Mouse (Mus musculus) embryonic stem cell, embryonic (primary cell): ENCODE measurements around the gene Hoxd10.

ENCODE experiments used
- CTCF ChIA-PET, 4 experiments: fragments of 300-600 bp in 2 of 4; fragments of 350-600 bp in 2 of 4; sonication (Branson Sonifier 250); formaldehyde crosslinking; loops; one replicate each; lab custom pipeline; 2022; ENCODE audit warnings: inconsistent platforms in 2 of 4; lab: Charles Lee
- POLR2A ChIA-PET, 4 experiments: fragments of 300-600 bp in 2 of 4; fragments of 350-600 bp in 2 of 4; sonication (Branson Sonifier 250); formaldehyde crosslinking; loops; one replicate each; lab custom pipeline; 2022; ENCODE audit warnings: antibody characterized with exemption in 4 of 4, inconsistent platforms in 1 of 4; lab: Charles Lee

Gene Hoxd10

GRCm38 (mm10) chr2:74735851-74736687 lies 44.3 kb downstream of the Hoxd10 start:
- ChIA-PET CTCF (interaction anchor here in 3 of 4 experiments (0.5 to 0.6 kb wide), 4 partner anchors 30 to 70 kb away, joined by 3 to 6 read pairs (median 4); no protein-coding TSS in a partner anchor), POLR2A (interaction anchor here in 2 of 4 experiments (1.1 to 1.5 kb wide), 2 partner anchors 10 to 45 kb away, joined by 3 to 4 read pairs; partner anchors contain the start of gene Hoxd10 (in 1 of the 2))

DNA sequence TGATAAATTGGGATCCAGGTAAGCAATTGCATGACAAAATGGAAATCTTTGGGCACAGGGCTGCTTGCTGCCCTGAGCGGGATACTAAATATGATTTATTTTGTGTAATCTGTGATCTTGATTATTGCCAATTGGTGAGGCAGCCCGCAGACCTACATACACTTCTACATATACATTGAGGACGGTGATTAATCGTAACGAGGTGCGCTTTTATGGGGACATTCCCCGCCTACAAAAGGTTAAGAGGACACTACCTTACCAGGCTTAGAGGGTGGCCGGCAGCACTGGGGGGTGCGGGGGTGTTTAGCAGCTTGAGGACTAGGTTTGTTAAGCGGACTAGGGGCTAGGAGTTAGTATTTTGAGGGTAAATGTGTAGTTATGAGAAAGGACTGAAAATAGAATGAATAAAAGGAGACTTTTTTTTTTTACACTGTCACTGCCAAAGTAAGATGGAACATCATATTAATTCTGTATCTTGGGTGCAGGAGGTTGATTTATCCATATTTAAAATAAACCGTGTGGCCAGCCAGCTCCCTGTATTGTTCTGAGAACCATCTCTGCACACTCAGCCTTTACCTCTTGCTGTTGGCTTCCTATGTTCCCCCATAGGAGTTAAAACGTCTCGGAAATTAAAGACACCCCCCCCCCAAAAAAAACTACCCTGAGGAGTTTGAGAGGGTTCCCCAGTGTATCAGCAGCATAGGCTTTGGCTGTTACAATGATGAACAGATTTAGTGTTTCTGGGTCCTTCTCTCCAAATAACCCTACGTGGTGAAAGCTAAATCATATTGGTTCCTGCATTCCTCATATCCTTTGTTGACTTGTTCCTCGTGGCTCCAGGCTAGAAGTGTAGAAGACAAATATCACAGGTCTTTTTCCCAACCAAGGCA lies 45.2 kb downstream of the Hoxd10 start:
- CTCF ChIA-PET = no interaction called here
- POLR2A ChIA-PET = interaction anchor here in 1 of 4 experiments (0.7 kb wide), 2 partner anchors 91 to 128 kb away, joined by 5 to 9 read pairs; no protein-coding TSS in a partner anchor

- POLR2A ChIA-PET = interaction anchor here in 1 of 4 experiments (0.7 kb wide), 1 partner anchor 129 kb away, joined by 9 read pairs; no protein-coding TSS in a partner anchor
These were observed 45.9 kb downstream of the Hoxd10 start for GRCm38 (mm10) chr2:74737578-74738070.

DNA sequence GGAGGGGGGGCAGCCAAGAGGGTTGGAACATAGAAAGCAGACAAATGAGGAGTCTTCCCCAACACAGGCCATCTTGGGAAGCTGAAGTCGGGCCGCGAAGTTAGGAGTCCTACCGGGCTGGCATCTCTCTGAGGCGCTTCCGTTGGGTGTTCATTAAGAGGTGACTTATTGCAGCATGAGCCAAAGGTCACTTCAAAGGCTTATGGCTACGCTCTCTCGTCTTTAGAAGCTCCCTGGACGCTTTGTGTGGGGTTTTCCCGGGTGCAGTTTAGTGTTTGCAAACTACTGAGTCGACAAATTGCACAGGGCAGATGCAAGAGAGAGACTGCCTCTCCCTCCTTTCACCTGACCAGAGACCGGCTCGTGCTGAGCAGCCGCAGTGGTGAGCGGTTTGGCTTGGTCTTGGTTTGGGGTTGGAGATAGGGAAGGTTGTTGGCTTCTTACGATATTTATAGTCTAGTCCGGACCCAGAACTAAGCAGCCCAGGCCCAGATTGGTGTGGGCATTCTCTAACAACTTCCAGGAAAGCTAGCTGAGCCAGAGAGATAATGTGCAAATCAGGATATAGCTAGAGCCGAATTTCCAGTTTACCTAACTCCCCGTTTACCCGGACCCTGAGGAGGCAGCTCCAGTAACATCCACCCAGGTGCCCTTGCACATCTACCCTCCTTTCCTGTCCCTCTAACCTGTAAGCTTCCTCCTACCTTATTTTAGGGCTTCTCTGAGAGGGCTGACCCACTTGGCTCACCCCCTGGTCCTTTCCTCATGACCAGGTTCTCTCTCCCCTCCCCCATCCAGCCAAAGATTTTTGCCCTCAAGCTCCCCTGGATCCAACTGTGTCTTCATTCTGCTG lies 47.1 kb downstream of the Hoxd10 start:
- CTCF ChIA-PET = interaction anchor here in 1 of 4 experiments (1.8 kb wide), 1 partner anchor 23 kb away, joined by 8 read pairs; no protein-coding TSS in a partner anchor

More at GRCm38 (mm10) chr2:74737578-74738070, 45.9 kb downstream of the Hoxd10 start:
- CTCF ChIA-PET = interaction anchor here in 1 of 4 experiments (0.9 kb wide), 1 partner anchor 14 kb away, joined by 3 read pairs; no protein-coding TSS in a partner anchor

DNA sequence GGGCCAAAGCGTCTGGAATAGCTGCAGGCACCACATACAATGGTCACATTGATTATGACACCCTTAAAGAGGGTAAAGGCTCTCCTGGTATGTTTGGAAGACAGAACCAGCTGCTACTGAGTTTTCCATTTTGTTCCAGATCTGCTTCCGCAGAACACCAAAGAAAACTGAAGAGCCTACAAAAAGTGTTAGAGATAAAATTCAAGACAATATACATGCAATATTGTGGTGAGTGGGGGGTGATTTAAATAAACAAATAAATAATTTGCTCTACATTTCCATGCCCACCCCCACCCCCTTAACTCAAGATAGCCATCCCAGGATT lies 47.7 kb downstream of the Hoxd10 start:
- POLR2A ChIA-PET = no interaction called here
- CTCF ChIA-PET = interaction anchor here in 1 of 4 experiments (1.8 kb wide), 1 partner anchor 24 kb away, joined by 8 read pairs; no protein-coding TSS in a partner anchor

More for the DNA sequence above, 47.1 kb downstream of the Hoxd10 start:
- POLR2A ChIA-PET = interaction anchor here in 1 of 4 experiments (0.8 to 1.1 kb wide), 2 partner anchors 48 to 53 kb away, joined by 3 read pairs; no protein-coding TSS in a partner anchor

DNA sequence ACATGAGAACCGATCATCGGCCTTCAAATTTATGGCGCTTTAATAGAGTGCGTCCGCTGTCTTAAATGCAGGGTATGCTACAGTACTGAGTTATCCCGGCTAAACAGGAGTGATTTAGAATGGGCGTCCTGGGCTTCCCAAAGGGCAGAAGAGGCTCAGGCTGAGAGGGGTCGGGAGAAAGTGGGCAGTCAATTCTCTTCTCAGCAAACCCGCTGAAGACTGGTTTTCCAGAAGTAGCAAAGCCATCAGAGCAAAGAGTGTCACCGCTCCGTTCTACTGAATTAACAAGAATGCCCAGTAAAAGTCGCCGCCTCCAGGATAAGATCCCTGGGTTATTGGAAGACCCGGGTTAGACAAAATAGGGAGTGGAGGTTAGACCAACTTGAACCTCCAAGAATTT lies 48.1 kb downstream of the Hoxd10 start:
- ChIA-PET CTCF (interaction anchor here in 1 of 4 experiments (1.8 kb wide), 1 partner anchor 24 kb away, joined by 8 read pairs; no protein-coding TSS in a partner anchor), POLR2A (interaction anchor here in 1 of 4 experiments (0.6 to 0.7 kb wide), 2 partner anchors 10 to 50 kb away, joined by 3 to 6 read pairs; no protein-coding TSS in a partner anchor)

- CTCF ChIA-PET = no interaction called here
- POLR2A ChIA-PET = interaction anchor here in 1 of 4 experiments (0.6 to 0.7 kb wide), 2 partner anchors 11 to 49 kb away, joined by 3 to 6 read pairs; no protein-coding TSS in a partner anchor
These were observed 48.8 kb downstream of the Hoxd10 start for GRCm38 (mm10) chr2:74740311-74741091.

DNA sequence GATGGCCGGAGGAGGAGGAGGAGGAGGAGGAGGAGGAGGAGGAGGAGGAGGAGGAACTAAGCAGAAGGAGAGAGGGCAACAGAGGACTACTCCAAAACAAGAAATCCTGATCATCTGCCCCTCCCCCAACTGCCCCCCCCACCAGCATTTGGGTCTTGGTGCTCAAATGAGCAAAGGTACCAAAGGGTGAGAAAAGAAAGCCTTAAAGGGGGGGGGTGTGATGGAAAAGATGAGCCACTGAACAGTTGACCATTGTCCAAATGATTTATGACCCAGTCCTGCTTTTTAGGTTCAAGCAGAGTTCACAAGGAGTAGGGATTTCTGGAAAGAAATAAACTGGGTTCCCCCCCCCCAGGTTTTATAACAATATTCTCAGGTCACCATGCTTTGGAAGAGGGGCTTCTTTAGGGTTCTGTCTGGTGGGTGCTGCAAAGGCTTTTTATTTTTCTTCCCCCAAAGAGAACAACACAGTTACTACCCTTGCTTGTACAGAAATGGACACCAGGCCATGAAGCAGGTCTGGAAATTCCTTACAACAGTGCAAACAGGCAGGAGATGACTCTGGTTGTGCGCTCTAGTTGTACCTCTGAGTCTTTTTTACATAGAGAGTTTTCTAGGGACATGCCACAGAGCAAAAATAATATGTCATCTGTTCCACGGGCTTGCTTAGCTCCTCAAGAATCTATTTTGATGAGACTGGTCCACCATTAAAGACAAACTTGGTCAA lies 49.7 kb downstream of the Hoxd10 start:
- CTCF ChIA-PET = no interaction called here
- POLR2A ChIA-PET = interaction anchor here in 1 of 4 experiments (0.5 kb wide), 1 partner anchor 252 kb away, joined by 3 read pairs; no protein-coding TSS in a partner anchor

DNA sequence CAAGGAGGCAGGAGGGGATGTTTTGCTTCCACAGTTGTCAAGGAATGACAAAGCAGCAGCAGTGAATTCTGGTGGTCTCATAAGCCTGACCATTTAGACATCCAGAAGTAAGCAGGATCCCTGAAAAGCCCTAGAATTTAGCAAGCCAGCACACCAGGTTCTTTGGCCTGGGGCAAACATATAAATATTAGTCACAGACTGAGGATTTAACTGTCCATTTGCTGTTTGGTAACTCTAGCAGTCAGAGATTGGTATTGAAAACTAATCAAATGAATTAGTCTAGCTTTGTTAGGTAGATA lies 50.2 kb downstream of the Hoxd10 start:
- ChIA-PET POLR2A (interaction anchor here in 1 of 4 experiments (0.5 kb wide), 1 partner anchor 252 kb away, joined by 3 read pairs; no protein-coding TSS in a partner anchor), CTCF (no interaction called here)
